Mouse (Mus musculus): Measurements from ENCODE around the gene Adcy7. TPM values are rescaled to one million over a fixed set of nuclear protein-coding genes. Genes with fewer than 3 reads are reported as not detected.

Adcy7 gene
- polyA plus RNA-seq, 1 experiment from 2014 or later, result 5.9 TPM

GRCm38 (mm10) chr8:88244298-88244697 is 27.9 kb upstream of the Adcy7 start:
- Histone ChIP-seq H3K27ac (ENCODE audit: low read length) (no peak overlapping the region), H3K36me3 (ENCODE audit: control insufficient read depth, insufficient read depth) (peaks cover 16% of the 10 kb centered on the region; the same call in 1 of the 2 replicates), H3K27me3 (ENCODE audit: control insufficient read depth, insufficient read depth, low read length) (no peaks in the 10 kb centered on the region), H3K9ac (ENCODE audit: low read length) (no peak overlapping the region), H3K4me2 (ENCODE audit: low read depth, low read length) (no peak overlapping the region), H3K4me3 (ENCODE audit: low read length) (no peak overlapping the region), H3K4me1 (ENCODE audit: control insufficient read depth, insufficient read depth, low read length) (no peaks in the 10 kb centered on the region), H3K9me3 (replicated peaks; ENCODE audit: control insufficient read depth, low read length) (no peaks in the 10 kb centered on the region)
- ATAC-seq (replicated peaks; ENCODE audit: extremely low read depth, insufficient read depth, low FRiP score), result peak; percentile 63; the same call in 1 of the 2 replicates
- 89% methylated on average over 4 of the region's 4 CpGs for WGBS

DNA sequence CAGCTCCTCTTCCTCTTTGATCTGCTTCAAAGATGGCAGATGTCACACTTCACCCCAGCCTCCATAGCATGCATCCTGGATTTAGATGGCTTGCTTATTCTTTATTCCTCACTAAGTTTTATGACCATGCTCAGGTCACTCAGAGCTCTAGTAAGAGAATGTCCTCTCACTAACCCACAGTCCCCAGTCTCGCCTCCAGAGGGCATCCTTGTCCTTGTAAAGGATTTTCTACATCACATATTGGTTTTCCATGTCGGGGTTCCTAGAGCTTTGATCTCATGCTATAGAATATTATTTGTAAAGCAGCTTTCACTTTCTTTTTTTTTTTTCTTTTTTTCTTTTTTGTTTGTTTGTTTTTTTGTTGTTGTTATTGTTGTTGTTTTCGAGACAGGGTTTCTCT is 19.4 kb upstream of the Adcy7 start:
- Histone ChIP-seq H3K4me3 (ENCODE audit: low read length) (no peak overlapping the region), H3K4me2 (ENCODE audit: low read depth, low read length) (no peak overlapping the region), H3K27me3 (ENCODE audit: control insufficient read depth, insufficient read depth, low read length) (no peaks in the 10 kb centered on the region), H3K36me3 (ENCODE audit: control insufficient read depth, insufficient read depth) (peaks cover 31% of the 10 kb centered on the region), H3K4me1 (ENCODE audit: control insufficient read depth, insufficient read depth, low read length) (no peaks in the 10 kb centered on the region), H3K9me3 (replicated peaks; ENCODE audit: control insufficient read depth, low read length) (no peaks in the 10 kb centered on the region), H3K27ac (ENCODE audit: low read length) (no peak overlapping the region), H3K9ac (ENCODE audit: low read length) (no peak overlapping the region)
- 79% methylated on average over 3 of the region's 3 CpGs for whole genome bisulfite sequencing
- no peak for ATAC-seq (replicated peaks; ENCODE audit: extremely low read depth, insufficient read depth, low FRiP score)

DNA sequence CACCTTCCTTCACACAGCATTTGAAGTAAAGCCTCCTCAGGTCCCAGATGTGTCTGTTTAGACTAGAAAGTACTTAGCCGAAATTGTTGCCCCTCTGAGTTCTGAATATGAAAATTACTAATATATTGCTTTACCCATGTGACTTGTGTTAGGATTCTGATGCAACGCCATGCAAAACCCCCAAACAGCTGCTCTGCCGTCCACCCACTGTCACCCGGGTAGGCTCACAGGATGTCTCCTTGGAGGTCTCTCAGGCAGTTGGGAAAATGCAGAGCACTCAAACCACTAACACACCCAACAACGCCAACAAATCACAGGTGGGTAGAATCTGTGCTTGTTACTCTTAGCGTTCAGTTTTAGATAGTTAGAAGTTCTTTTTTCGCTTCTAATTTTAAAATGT is 17.2 kb upstream of the Adcy7 start:
- Histone ChIP-seq H3K27ac (ENCODE audit: low read length) (no peak overlapping the region), H3K9ac (ENCODE audit: low read length) (no peak overlapping the region), H3K4me1 (ENCODE audit: control insufficient read depth, insufficient read depth, low read length) (no peaks in the 10 kb centered on the region), H3K4me2 (ENCODE audit: low read depth, low read length) (no peak overlapping the region), H3K36me3 (ENCODE audit: control insufficient read depth, insufficient read depth) (peaks cover 35% of the 10 kb centered on the region), H3K4me3 (ENCODE audit: low read length) (no peak overlapping the region), H3K9me3 (replicated peaks; ENCODE audit: control insufficient read depth, low read length) (no peaks in the 10 kb centered on the region), H3K27me3 (ENCODE audit: control insufficient read depth, insufficient read depth, low read length) (no peaks in the 10 kb centered on the region)
- ATAC-seq (replicated peaks; ENCODE audit: extremely low read depth, insufficient read depth, low FRiP score), result no peak
- WGBS, result 87% methylated on average over 7 of the region's 7 CpGs

DNA sequence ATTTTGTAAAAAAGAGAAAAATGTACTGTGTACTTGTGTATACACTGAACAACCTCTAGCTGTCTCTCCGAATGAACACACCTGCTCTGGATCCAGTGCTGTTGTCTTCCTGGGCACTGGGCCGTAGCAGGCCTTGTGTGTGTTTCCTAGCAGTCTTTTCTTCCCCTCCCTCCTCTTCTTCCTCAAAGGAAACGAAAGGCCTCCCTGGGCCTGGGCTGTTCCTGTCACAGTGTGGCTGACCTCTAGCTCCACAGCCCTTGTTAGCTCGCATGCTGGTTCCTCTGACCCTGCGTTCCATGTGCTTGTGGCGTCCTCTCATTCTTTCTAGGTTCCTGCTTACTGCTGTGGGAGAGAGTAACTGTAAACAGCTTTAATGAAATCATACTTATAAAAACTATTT is 14.2 kb upstream of the Adcy7 start:
- ATAC-seq (replicated peaks; ENCODE audit: extremely low read depth, insufficient read depth, low FRiP score), result no peak
- Histone ChIP-seq H3K4me2 (ENCODE audit: low read depth, low read length) (no peak overlapping the region), H3K27me3 (ENCODE audit: control insufficient read depth, insufficient read depth, low read length) (no peaks in the 10 kb centered on the region), H3K9ac (ENCODE audit: low read length) (no peak overlapping the region), H3K9me3 (replicated peaks; ENCODE audit: control insufficient read depth, low read length) (no peaks in the 10 kb centered on the region), H3K27ac (ENCODE audit: low read length) (no peak overlapping the region), H3K36me3 (ENCODE audit: control insufficient read depth, insufficient read depth) (peaks cover 17% of the 10 kb centered on the region), H3K4me3 (ENCODE audit: low read length) (no peak overlapping the region), H3K4me1 (ENCODE audit: control insufficient read depth, insufficient read depth, low read length) (peaks cover 2% of the 10 kb centered on the region; the same call in 1 of the 2 replicates)
- WGBS, result 69% methylated on average over 6 of the region's 6 CpGs

DNA sequence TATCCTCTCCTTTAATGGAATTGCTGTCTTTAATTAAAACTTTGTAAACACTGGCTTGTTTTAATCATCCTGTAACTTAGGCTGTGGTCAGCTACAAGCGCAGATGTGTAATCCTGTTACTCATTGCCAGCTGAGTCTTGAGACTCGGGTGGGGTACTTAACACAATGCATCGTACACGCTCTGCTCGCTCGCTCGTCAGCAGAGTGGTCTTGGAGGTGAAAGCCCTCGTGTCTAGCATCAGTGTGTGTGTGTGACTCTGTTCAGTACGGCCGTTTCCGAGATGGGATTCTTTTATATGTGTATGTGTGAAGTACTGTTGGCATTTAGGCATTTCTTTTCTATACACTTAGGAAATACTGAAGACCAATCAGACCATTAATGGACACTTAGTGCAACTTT is 13.7 kb upstream of the Adcy7 start:
- 84% methylated on average over 11 of the region's 11 CpGs for WGBS
- H3K4me3 ChIP-seq (ENCODE audit: low read length), result no peak overlapping the region
- no peak overlapping the region for H3K9ac ChIP-seq (ENCODE audit: low read length)
- H3K4me2 ChIP-seq (ENCODE audit: low read depth, low read length), result no peak overlapping the region
- no peak overlapping the region for H3K27ac ChIP-seq (ENCODE audit: low read length)
- H3K9me3 ChIP-seq (replicated peaks; ENCODE audit: control insufficient read depth, low read length), result no peaks in the 10 kb centered on the region
- no peaks in the 10 kb centered on the region for H3K27me3 ChIP-seq (ENCODE audit: control insufficient read depth, insufficient read depth, low read length)
- no peak for ATAC-seq (replicated peaks; ENCODE audit: extremely low read depth, insufficient read depth, low FRiP score)
- H3K36me3 ChIP-seq (ENCODE audit: control insufficient read depth, insufficient read depth), result peaks cover 14% of the 10 kb centered on the region
- H3K4me1 ChIP-seq (ENCODE audit: control insufficient read depth, insufficient read depth, low read length), result peaks cover 2% of the 10 kb centered on the region; the same call in 1 of the 2 replicates

GRCm38 (mm10) chr8:88260466-88260980 is 11.7 kb upstream of the Adcy7 start:
- Histone ChIP-seq H3K9ac (ENCODE audit: low read length) (no peak overlapping the region), H3K27ac (ENCODE audit: low read length) (no peak overlapping the region), H3K36me3 (ENCODE audit: control insufficient read depth, insufficient read depth) (peaks cover 10% of the 10 kb centered on the region), H3K4me2 (ENCODE audit: low read depth, low read length) (no peak overlapping the region), H3K9me3 (replicated peaks; ENCODE audit: control insufficient read depth, low read length) (no peaks in the 10 kb centered on the region), H3K27me3 (ENCODE audit: control insufficient read depth, insufficient read depth, low read length) (no peaks in the 10 kb centered on the region), H3K4me3 (ENCODE audit: low read length) (no peak overlapping the region), H3K4me1 (ENCODE audit: control insufficient read depth, insufficient read depth, low read length) (peaks cover 3% of the 10 kb centered on the region)
- 64% methylated on average over 7 of the region's 7 CpGs for WGBS
- no peak; the same call in 1 of the 2 replicates for ATAC-seq (replicated peaks; ENCODE audit: extremely low read depth, insufficient read depth, low FRiP score)

DNA sequence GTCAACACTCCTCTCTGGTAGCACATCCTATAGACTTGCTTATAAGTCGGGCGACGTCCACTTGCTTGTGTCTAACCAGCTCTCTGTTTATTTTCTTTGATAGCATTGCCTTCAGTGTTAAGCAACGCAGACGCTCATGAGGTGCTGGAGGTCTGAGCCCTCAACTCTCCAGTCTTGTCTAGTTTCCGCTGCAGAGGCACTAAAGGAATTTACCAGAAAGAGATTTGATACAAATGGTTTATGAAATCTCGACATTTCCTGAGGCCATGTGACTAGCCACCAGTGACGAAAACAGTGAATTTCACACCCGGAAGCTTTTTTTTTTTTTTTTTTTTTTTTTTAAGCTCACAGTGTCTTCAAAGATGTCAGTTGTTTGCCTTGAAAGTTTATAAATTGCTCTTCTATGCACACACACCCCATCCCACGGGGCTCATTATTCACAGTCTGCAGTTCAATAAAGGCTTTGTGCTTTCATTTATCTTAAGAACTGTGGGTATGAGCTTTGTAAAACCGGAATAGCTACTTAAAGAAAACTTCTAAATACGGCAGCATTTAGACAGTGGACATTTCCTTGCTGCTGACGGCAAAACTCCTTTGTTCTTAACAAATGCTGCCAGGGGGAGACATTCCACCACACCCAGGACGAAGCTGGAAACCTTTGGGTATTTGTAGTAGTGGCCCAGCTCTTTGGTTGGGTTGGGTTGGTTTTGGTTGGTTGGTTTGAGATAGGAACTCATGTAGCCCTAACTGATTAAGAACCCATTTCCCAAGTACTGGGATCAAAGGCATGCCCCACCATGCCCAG is 9.2 kb upstream of the Adcy7 start:
- no peak overlapping the region for H3K4me2 ChIP-seq (ENCODE audit: low read depth, low read length)
- H3K27ac ChIP-seq (ENCODE audit: low read length), result no peak overlapping the region

DNA sequence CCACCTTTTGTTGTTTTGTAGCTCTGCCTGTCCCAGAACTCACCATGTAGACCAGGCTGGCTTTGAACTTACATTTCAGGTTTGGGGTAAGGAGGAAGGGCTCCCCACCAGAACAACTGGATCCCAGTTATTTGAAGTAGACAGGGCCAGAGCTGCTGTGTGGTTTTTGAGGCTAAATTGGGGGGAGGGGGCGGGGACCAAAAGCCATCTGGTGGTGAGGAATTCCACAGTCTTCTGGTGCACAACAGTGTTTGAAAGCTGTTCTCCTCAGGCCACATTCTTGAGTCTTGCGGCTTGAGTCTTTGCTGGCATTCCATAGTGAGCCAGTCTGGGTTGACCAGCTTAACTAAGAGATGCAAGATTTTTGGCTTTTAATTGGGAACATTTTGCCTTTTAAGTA is 6.7 kb upstream of the Adcy7 start:
- no peak for ATAC-seq (replicated peaks; ENCODE audit: extremely low read depth, insufficient read depth, low FRiP score)
- WGBS, result 16% methylated on average over 2 of the region's 2 CpGs
- Histone ChIP-seq H3K4me3 (ENCODE audit: low read length) (no peak overlapping the region), H3K36me3 (ENCODE audit: control insufficient read depth, insufficient read depth) (no peaks in the 10 kb centered on the region), H3K9me3 (replicated peaks; ENCODE audit: control insufficient read depth, low read length) (no peaks in the 10 kb centered on the region), H3K9ac (ENCODE audit: low read length) (no peak overlapping the region), H3K4me2 (ENCODE audit: low read depth, low read length) (no peak overlapping the region), H3K27me3 (ENCODE audit: control insufficient read depth, insufficient read depth, low read length) (0 out of 2 replicates have a peak, but pooled peaks cover 4% of the 10 kb centered on the region), H3K27ac (ENCODE audit: low read length) (no peak overlapping the region), H3K4me1 (ENCODE audit: control insufficient read depth, insufficient read depth, low read length) (peaks cover 7% of the 10 kb centered on the region)

More for the DNA sequence above, 9.2 kb upstream of the Adcy7 start:
- Histone ChIP-seq H3K27me3 (ENCODE audit: control insufficient read depth, insufficient read depth, low read length) (no peaks in the 10 kb centered on the region), H3K4me1 (ENCODE audit: control insufficient read depth, insufficient read depth, low read length) (peaks cover 7% of the 10 kb centered on the region), H3K36me3 (ENCODE audit: control insufficient read depth, insufficient read depth) (peaks cover 4% of the 10 kb centered on the region; the same call in 1 of the 2 replicates), H3K4me3 (ENCODE audit: low read length) (no peak overlapping the region), H3K9ac (ENCODE audit: low read length) (no peak overlapping the region), H3K9me3 (replicated peaks; ENCODE audit: control insufficient read depth, low read length) (no peaks in the 10 kb centered on the region)
- 48% methylated on average over 14 of the region's 14 CpGs for WGBS
- ATAC-seq (replicated peaks; ENCODE audit: extremely low read depth, insufficient read depth, low FRiP score), result 0 out of 2 replicates have a peak, but pooled peaks have one; percentile 45

DNA sequence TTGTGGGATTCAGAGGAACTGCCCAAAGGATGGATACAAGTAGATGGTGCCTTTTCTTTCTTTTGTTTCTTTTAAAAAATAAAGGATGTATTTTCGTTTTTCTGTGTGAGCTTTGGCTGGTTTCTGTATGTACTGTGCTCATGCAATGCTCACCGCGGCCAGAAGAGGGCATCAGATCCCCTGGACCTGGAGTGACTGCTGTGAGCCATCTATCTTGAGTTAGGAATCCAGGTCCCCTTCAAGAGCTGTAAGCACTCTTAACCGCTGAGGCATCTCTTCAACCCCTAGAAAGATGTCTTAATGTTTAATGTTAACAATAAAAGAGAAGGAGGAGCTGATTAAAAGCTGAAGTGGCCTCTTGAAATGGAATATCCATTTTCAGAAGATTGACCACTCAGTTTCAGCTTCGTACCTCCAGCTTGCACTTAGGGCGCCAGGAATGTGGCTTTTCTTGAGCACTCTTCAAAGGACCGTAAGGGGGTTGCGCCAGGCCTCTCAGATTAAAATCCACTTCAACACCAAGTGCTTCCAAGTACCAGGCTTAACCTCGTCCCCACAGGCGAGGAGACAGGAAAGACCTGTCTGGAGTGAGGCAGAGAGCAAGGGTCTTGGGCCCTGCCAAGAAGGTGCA is 5.9 kb upstream of the Adcy7 start:
- H3K27ac ChIP-seq (ENCODE audit: low read length), result no peak overlapping the region
- no peak overlapping the region for H3K4me3 ChIP-seq (ENCODE audit: low read length)
- H3K4me2 ChIP-seq (ENCODE audit: low read depth, low read length), result no peak overlapping the region
- ATAC-seq (replicated peaks; ENCODE audit: extremely low read depth, insufficient read depth, low FRiP score), result no peak
- H3K4me1 ChIP-seq (ENCODE audit: control insufficient read depth, insufficient read depth, low read length), result peaks cover 7% of the 10 kb centered on the region
- no peaks in the 10 kb centered on the region for H3K36me3 ChIP-seq (ENCODE audit: control insufficient read depth, insufficient read depth)
- no peaks in the 10 kb centered on the region for H3K9me3 ChIP-seq (replicated peaks; ENCODE audit: control insufficient read depth, low read length)
- WGBS, result 30% methylated on average over 10 of the region's 10 CpGs
- 0 out of 2 replicates have a peak, but pooled peaks cover 4% of the 10 kb centered on the region for H3K27me3 ChIP-seq (ENCODE audit: control insufficient read depth, insufficient read depth, low read length)
- H3K9ac ChIP-seq (ENCODE audit: low read length), result no peak overlapping the region

Data from heart, embryonic 16.5 days (tissue).